Mouse (Mus musculus) ES-E14 (cell line): Measurements from ENCODE around the gene Hcfc1r1.

Experiments used
- CHD2 ChIP-seq: IDR thresholded peaks from 2 replicates; pipeline ENCODE4 v1.6.1; 2014; ENCODE audit warnings: mild to moderate bottlenecking, low read depth, low read length, inconsistent platforms
- ZC3H11A ChIP-seq: IDR thresholded peaks from 2 replicates; pipeline ENCODE4 v1.6.1; 2012; ENCODE audit warnings: low read depth, mild to moderate bottlenecking, inconsistent platforms, low read length, borderline replicate concordance
- ZNF384 ChIP-seq: IDR thresholded peaks from 2 replicates; pipeline ENCODE4 v1.6.1; 2012; ENCODE audit warnings: low read depth, low read length, inconsistent platforms

GRCm38 (mm10) chr17:23705525-23706104 is 32.2 kb downstream of the Hcfc1r1 start:
- TF ChIP-seq ZC3H11A (no peak), CHD2 (no peak), ZNF384 (no peak)
